Mouse (Mus musculus) limb, embryonic 14.5 days (tissue): Measurements from ENCODE around the gene Elmo3. TPM values are rescaled to one million over a fixed set of nuclear protein-coding genes. Genes with fewer than 3 reads are reported as not detected.

ENCODE experiments used
- ATAC-seq: fragments of 200-750 bp; cut with Nextera tagmentation; 2 replicates; pipeline ENCODE4 v1.8.0; 2017; ENCODE audit warnings: low read depth, moderate number of reproducible peaks, moderate TSS enrichment; ENCODE audit not compliant: low FRiP score
- DNase-seq: peaks from one replicate; pipeline ENCODE4 v3.0.0-alpha.2; 2015; ENCODE audit warnings: low spot score
- H3K27ac ChIP-seq: fragments of 300-500 bp; sonication (generic); replicated peaks from 2 replicates; pipeline ENCODE4 v1.5.1; 2014; ENCODE audit warnings: low read depth, mild to moderate bottlenecking, low read length, moderate library complexity, mixed read lengths
- H3K27me3 ChIP-seq: fragments of 300-500 bp; sonication (generic); 2 replicates; pipeline ENCODE4 v1.6.1; 2014; ENCODE audit warnings: low read length, mixed read lengths; ENCODE audit not compliant: control insufficient read depth, insufficient read depth
- H3K36me3 ChIP-seq: fragments of 300-500 bp; sonication (generic); 2 replicates; pipeline ENCODE4 v1.6.1; 2014; ENCODE audit warnings: mild to moderate bottlenecking, low read length, moderate library complexity, mixed read lengths; ENCODE audit not compliant: control insufficient read depth, insufficient read depth
- H3K4me1 ChIP-seq: fragments of 300-500 bp; sonication (generic); 2 replicates; pipeline ENCODE4 v1.6.1; 2014; ENCODE audit warnings: antibody characterized with exemption, low read length, mixed read lengths; ENCODE audit not compliant: control insufficient read depth, insufficient read depth
- H3K4me2 ChIP-seq: fragments of 300-500 bp; sonication (generic); replicated peaks from 2 replicates; pipeline ENCODE4 v1.6.1; 2014; ENCODE audit warnings: low read depth, mild to moderate bottlenecking, low read length, moderate library complexity; ENCODE audit not compliant: severe bottlenecking
- H3K4me3 ChIP-seq: fragments of 300-500 bp; sonication (generic); replicated peaks from 2 replicates; pipeline ENCODE4 v1.5.1; 2014; ENCODE audit warnings: low read length
- H3K9ac ChIP-seq: fragments of 300-500 bp; sonication (generic); 2 replicates; pipeline ENCODE4 v1.6.1; 2014; ENCODE audit warnings: mild to moderate bottlenecking, low read depth, low read length, moderate library complexity; ENCODE audit not compliant: severe bottlenecking
- H3K9me3 ChIP-seq: fragments of 300-500 bp; sonication (generic); 2 replicates; pipeline ENCODE4 v1.6.1; 2016; ENCODE audit warnings: low read length; ENCODE audit not compliant: control insufficient read depth
- POLR2A ChIP-seq: fragments of 200-500 bp; IDR thresholded peaks from 2 replicates; pipeline ENCODE4 v1.8.0; 2012; ENCODE audit warnings: inconsistent platforms, mild to moderate bottlenecking, moderate library complexity, borderline replicate concordance; ENCODE audit not compliant: insufficient read depth, insufficient read length; ENCODE audit errors: extremely low read depth
- WGBS: fragments of 180-500 bp; shearing (Covaris S2); extraction: QIAGEN DNeasy Blood & Tissue Kit; methylation state at CpG from one replicate; pipeline ENCODE4 v1.1.7; 2014; 5-methylcytosine and 5-hydroxymethylcytosine counted together
- polyA plus RNA-seq, 2 experiments: library from polyadenylated mRNA; depleted of rRNA in 1 of 2; stranded (reverse) in 1 of 2; unstranded in 1 of 2; fragments of >200 nt; fragmentation: Nextera tagmentation in 1 of 2; extraction: Ambion mirVana in 1 of 2; gene quantifications; 2 replicates each; pipeline versions ENCODE4 v1.2.1 to v1.2.3; 2012 to 2014

Gene Elmo3
- polyA plus RNA-seq, 2 experiments: 7.3 to 8.8 TPM

DNA sequence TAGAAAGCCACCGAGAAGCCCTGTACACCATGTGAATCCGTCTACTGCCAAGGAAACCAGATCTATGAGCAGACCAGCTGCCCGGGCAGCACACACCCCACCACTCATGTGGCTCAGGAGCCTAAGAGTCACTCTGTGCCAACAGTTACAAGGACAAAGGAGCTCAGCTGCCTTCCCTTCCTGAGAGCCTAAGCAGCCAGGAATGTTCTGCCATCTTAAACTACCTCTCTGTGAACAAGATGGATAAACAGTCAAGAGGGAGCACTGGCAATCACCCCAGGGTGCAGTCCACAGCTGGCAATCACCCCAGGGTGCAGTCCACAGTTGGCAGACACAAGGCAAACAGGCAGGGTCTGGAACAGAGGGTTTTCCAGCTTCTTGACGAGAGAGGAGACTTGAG is 12.5 kb downstream of the Elmo3 start:
- Histone ChIP-seq H3K4me3 (no peak overlapping the region), H3K4me1 (no peaks in the 10 kb centered on the region), H3K9ac (no peak overlapping the region), H3K9me3 (no peaks in the 10 kb centered on the region), H3K27ac (no peak overlapping the region), H3K4me2 (no peak overlapping the region), H3K27me3 (no peaks in the 10 kb centered on the region), H3K36me3 (peaks cover 58% of the 10 kb centered on the region)
- no peak for TF ChIP-seq POLR2A
- WGBS: 83% methylated on average over 4 of the region's 4 CpGs
- DNase-seq: no peak
- no peak for ATAC-seq

DNA sequence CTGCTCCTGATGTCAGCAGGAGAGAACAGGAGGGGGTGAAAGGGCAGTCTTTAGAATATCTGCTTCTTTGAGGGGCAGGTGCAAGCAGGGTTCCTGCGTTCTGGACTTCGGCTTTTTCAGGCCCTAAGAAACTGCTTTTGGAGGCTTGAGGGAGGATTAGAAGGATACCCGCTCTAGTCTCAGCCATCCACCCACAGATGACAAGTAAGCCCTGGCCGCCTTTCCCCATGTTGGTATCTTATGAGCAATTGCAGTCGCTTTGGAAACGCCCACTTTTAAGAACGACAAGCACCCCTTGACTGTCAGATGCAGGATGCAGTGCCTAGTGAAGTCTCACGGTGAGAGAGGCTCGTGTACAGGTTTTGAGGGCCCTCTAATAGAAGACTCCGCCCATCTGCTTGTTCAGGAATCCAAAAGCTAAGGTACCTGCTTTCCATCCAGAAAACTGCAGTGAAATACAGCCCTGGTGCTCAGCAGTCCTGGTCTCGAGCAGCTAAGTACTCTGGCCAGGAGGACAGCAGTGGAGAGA is 13.3 kb downstream of the Elmo3 start:
- H3K4me1 ChIP-seq: no peaks in the 10 kb centered on the region
- H3K9ac ChIP-seq: no peak overlapping the region
- H3K4me2 ChIP-seq: no peak overlapping the region
- DNase-seq (no peak), ATAC-seq (no peak)
- H3K27ac ChIP-seq: no peak overlapping the region
- WGBS: 80% methylated on average over 11 of the region's 11 CpGs
- H3K9me3 ChIP-seq: no peaks in the 10 kb centered on the region
- H3K27me3 ChIP-seq: no peaks in the 10 kb centered on the region
- peaks cover 55% of the 10 kb centered on the region for H3K36me3 ChIP-seq
- no peak for TF ChIP-seq POLR2A
- H3K4me3 ChIP-seq: no peak overlapping the region

DNA sequence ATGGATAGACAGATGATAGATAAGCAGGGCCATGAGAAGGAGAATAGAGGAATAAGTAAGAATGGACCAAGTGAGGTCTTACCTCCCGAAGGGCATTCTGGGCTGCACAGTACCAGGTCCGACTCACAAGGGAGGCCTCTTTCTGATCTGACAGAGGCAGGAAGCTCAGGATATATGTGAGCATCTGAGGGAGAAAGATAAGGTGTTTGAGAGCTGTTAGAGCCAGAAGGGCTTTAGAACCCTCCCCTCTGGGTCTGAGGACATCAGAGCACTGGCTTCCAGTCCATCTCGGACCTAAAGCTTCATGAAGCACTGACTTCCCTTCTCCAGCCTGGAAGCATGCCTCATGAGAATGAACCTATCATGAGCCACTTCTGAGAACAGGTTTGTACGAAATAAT is 17.8 kb downstream of the Elmo3 start:
- DNase-seq (no peak), ATAC-seq (no peak)
- Histone ChIP-seq H3K4me2 (no peak overlapping the region), H3K36me3 (peaks cover 32% of the 10 kb centered on the region), H3K27ac (no peak overlapping the region), H3K9me3 (no peaks in the 10 kb centered on the region), H3K4me1 (peaks cover 14% of the 10 kb centered on the region), H3K4me3 (no peak overlapping the region), H3K27me3 (no peaks in the 10 kb centered on the region), H3K9ac (no peak overlapping the region)
- WGBS: 91% methylated on average over 4 of the region's 4 CpGs
- TF ChIP-seq POLR2A: no peak

DNA sequence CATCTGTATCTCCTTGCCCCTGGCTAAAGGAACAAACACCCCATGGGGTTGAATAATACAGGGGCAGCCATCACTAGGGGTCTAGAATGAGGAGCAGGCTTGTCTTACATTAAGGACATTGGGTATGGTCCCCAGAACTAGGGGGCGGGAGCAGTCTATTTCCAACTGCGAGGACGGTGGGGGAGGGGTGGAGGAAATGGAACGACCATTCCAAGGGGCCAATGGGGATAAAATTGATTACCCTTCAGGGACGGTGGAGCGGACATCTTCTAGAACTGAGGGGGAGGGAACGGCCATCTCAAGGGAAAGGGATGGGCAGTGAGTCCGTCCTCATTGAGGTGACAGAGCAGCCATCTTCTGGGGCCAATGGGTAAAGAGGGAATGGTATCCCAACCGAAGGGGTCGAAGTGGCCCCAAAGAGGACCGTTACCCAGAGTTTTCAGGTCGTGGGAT is 20.3 kb downstream of the Elmo3 start:
- Histone ChIP-seq H3K9me3 (no peaks in the 10 kb centered on the region), H3K4me3 (peak overlapping the region; percentile 86), H3K27ac (peak overlapping the region; percentile 58; the same call in 1 of the 2 replicates), H3K36me3 (peaks cover 42% of the 10 kb centered on the region), H3K9ac (peak overlapping the region; percentile 77), H3K4me2 (peak overlapping the region; percentile 85), H3K4me1 (peaks cover 14% of the 10 kb centered on the region), H3K27me3 (no peaks in the 10 kb centered on the region)
- DNase-seq (no peak), ATAC-seq (peak; percentile 58)
- WGBS: 2% methylated on average over 12 of the region's 12 CpGs
- no peak for TF ChIP-seq POLR2A

DNA sequence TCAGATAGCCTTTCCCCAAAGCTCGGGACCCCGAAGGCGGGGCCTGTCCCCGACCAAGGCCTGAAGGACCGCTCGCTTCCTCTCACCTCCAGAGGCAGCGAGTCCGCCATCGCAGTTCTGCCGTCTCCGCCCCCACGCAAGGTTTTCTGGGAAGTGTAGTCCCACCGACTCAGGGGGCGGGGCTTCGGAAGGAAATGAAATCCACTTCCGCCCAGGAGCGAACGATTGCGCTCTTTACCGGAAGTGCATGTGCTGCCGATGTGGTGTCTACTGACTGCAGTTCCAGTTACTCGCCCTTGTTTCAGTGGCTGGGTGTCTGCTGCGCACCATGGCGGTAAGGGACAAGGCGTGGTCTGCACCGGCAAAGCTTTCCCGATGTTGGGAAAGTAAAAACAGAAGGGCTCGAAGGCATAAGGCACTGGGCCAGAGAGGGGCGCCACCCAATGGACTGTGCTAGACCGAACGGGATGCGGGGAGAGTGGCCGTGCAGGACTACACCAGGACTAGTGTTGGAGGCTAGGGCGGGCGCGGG is 20.8 kb downstream of the Elmo3 start, which contains the start of the genes Lrrc29 and Tmem208:
TSS of gene Lrrc29 (minus strand) at position 138 of the 532 bp plus-strand sequence.
TSS of gene Tmem208 (plus strand) at position 214 of the 532 bp plus-strand sequence.
- peak; percentile 96 for ATAC-seq
- peak within 1 kb of the TSS; percentile 79 for H3K27ac ChIP-seq
- no peaks in the 10 kb centered on the region for H3K9me3 ChIP-seq
- TF ChIP-seq POLR2A: peak; percentile 76; the same call in 1 of the 2 replicates
- peak within 1 kb of the TSS; percentile 87 for H3K4me2 ChIP-seq
- peak within 1 kb of the TSS; percentile 86 for H3K4me3 ChIP-seq
- H3K9ac ChIP-seq: peak within 1 kb of the TSS; percentile 77
- DNase-seq: peak; percentile 95
- H3K36me3 ChIP-seq: peaks cover 47% of the 10 kb centered on the region
- under 1% methylated on average over 36 of the region's 36 CpGs for WGBS
- H3K4me1 ChIP-seq: peaks cover 14% of the 10 kb centered on the region
- H3K27me3 ChIP-seq: no peaks in the 10 kb centered on the region
